Mouse (Mus musculus) frontal cortex, postnatal 36 days (tissue): Measurements from ENCODE around the gene Gm16867.
"Not testable (repeated sequence)": the region's sequence is repeated elsewhere in the genome, so short reads cannot be mapped to it uniquely, and the experiment has no call there.

Experiments
- DNase-seq, 2 experiments: peaks; one replicate each; pipeline ENCODE4 v3.0.0; 2022; ENCODE audit warnings: low spot score in 2 of 2

The Gm16867 gene

DNA sequence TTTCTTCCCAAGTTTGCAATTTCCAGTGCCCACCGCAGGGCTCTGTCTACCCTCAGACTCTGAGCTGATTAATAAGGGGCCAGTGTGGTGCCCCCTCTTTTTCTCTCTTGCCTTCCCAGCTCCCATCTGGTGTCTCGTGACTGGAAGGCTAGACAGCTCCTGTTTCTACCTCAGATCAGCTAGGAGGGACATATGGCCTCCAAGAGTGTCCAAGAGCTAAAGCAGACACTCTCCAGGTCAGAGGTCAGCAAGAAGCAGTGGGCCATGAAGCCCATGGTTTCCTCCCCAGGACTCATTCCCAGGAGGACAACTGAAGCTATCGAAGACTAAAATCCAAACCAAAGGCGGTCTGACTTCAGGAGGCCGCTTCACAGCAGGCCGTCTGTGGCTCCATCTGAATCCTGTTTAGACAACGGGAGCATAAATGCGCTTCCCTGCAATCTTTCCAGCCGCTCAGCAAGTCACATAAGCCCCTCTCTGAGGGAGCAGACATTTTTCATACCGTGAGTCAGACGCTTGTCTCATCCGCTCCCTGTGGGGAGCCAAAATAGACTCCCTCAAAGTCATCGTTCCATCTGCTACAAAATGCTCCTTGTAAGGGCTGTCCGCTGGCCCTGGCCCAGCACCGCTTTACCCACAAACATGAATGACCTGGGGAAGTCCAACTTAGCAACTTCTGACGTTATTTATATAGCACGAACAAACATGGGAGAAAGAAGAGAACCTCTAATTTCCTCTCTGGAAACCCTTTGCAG, 35.4 kb downstream of the Gm16867 start:
- not testable (repeated sequence) for DNase-seq

DNA sequence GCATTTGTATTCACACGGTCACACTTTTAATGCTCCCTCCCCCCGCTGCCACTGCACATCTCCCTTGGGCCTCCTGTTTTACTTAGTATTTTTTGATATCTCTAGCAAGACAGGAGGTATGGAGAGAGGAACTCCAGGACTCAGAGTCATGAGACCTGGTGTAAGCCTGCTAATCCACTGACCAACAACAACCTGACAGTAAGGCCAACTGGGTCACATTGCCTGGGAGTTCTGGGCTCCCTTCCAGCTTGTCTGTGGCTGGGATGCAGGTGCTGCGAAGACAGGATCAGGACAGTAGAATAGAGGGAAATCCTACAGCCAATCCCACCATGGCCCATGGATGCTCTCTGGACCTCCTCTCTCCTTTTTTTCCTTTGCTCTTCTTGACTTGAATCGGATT, 38.7 kb downstream of the Gm16867 start:
- not testable (repeated sequence) for DNase-seq

DNA sequence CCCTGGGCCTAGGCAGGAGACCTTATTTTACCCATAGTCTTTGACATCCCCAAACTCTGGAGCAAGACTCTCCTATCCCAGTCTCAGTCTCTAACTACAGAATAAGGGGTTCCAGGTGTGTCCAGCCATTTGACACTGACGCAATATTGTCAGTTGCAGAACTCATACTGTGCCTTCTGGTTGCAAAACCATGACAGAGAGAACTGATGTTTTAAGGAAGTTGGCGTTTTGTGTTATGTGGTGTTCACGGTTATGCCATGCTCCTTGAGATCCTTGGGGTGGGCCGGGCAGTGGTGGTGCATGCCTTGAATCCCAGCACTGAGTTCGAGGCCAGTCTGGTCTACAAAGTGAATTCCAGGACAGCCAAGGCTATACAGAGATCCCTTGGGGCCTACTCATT, 45.5 kb downstream of the Gm16867 start:
- not testable (repeated sequence) for DNase-seq

DNA sequence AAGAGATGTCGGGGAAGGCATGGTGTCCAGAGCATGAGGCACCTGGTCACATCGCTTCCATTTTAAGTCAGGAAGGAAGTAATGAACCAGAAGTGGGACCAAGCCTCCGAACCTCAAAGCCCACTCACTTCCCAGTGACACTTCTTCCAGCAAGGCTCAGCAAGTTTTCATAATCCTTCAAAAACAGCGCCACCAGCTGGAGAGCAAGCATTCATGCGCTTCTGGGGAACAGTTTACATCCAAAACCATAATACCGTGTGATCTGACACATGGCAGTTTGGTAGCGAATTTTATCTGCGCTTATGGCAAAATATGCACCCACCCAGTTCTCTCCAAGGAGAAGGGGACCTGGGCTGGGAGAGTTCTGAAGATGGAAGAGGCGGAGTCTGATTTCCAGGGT, 48.5 kb downstream of the Gm16867 start:
- DNase-seq = not testable (repeated sequence)

DNA sequence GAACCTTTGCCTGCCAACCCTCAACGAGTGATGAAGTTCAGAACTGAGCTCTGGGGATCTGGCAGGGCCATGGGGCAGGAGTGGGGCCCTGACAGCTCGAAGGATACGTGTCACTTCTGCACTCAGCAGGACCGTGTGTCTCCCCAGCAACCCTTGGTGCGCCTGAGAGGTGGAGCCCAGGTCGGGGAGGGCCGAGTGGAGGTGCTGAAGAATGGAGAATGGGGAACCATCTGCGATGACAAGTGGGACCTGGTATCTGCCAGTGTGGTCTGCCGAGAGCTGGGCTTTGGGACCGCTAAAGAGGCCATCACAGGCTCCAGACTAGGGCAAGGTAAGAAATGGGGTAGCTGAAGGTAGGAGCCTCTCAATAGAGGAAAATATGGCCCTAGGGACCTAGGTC, 54.3 kb downstream of the Gm16867 start:
- not testable (repeated sequence) for DNase-seq

DNA sequence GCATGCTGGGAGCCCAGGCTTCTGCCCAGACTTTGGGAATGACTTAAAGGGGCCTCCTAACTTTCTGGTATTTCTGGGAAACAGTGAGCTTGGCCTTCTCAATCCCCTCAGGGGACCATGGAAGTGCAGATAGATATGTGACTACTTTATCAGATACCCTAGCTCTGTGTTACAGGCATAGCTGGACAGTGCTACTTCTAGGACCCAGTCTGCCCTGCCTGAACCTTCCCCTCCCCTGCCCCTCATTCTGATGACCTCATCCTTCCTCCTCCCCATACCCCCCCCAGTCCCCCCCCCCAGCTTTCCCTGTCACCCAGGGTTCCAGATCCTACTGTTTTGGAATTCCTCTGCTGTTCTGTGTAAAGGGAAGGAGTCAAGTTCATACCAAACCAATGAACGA, 56.2 kb downstream of the Gm16867 start:
- DNase-seq = not testable (repeated sequence)

DNA sequence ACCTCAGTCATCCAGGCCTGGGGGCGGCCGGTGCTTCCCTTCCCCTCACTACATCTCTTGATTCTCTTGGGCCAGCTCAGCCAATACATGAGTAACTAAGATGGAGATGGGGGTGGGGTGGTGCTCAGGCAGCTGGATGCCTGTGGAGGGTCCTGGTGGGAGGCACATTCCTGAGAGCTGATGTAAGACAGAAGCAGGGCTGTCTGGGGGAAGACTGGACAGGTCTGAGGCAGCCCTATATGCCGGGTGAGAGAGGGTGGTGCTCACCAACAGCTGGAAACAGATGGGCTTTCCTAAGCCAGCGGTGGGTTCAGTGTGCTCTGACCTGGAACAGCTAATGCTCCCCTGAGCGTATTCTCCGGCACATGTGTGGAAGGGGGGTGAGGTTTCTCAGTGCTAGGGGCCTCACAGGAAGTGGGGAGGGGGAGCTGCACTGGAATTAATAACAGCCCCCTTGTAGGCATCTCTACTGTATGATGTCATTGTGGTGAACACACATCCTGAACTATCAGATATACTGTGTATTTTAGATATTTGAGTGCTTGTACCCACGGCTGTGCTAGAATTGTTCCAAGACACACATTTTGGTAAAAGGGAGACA, 60.0 kb downstream of the Gm16867 start:
- not testable (repeated sequence) for DNase-seq

DNA sequence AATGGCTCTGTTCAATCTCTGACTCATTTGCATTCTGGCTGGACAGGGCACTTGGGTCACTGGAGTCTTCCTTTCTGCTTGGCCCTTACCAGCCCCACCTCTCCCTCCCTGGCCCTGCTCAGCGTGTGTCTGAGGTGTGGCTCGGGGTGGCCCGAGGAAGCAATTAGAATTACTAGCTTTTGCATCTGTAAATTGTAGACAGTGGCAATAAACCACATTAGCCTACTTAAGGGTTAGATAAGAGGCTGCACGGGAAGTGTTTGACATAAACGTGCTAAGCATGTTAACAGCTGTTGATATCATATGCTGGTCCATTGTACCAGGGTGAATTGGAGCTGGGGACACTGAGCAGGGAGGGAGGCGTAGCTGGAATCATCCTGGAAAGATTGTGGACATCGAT, 62.2 kb downstream of the Gm16867 start:
- not testable (repeated sequence) for DNase-seq

DNA sequence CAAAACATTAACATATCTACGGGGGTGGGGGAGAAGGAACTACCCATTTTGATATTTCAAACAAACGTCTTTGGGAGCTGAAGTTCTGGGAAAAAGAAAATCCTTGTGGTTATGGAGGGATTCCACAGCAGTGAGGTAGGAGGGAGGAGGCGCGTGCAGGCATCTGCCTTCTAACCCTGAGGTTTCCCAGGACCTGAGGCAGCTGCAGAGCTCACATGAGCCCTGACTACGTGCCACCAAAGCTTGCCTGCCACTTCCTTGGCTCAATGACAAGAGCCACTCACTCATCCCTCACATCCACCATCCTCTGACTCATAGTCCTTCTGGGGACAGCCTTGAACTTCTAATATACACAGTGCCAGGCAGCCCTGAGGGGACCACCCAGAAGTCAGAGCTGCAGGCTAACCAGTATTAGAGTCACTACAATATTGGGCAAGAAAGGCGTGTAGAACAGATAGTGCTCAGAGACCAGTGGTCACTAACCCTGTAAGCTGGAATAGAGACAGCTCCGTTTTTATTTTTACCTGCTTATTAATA, 64.4 kb downstream of the Gm16867 start:
- not testable (repeated sequence) for DNase-seq

DNA sequence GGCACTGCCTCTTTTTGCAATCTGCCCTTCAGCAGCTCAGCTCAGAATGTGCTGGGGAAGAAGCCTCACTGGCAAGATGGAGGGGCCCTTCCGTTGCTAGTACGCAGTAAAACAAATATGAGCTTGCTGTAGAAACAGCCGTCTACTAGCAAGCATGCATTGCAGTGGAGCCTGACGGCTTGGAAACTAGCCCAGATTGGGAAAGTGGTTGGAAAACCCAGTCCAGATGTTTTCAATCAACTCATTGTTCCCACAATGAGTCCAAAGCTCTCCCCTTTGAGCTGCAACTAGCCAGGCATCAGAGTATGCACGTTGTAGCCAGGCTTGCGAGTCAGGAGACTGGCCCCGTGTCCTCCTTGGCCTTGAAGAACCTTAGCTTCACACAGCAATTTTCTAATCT, 82.2 kb downstream of the Gm16867 start:
- DNase-seq = not testable (repeated sequence)

DNA sequence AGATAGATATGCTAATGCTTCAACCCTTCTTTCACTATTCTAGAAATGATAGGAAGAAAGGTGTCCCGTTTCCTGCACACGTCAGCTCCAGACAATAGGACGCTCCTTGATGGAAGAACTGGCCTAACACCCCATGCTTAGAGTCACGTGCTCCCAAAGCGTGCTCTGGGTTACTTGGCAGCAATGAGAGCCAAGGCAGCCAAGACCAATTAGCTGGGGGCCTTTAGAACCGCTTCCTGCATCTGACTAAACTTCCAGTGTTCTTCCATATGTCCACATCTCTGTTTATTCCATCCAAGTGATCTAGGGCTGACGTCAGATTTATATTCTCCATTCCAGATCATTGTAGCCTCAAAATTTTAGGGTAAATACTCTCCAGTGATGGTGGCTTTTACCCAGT, 85.6 kb downstream of the Gm16867 start:
- DNase-seq = not testable (repeated sequence)
